In the genomic region with DNA sequence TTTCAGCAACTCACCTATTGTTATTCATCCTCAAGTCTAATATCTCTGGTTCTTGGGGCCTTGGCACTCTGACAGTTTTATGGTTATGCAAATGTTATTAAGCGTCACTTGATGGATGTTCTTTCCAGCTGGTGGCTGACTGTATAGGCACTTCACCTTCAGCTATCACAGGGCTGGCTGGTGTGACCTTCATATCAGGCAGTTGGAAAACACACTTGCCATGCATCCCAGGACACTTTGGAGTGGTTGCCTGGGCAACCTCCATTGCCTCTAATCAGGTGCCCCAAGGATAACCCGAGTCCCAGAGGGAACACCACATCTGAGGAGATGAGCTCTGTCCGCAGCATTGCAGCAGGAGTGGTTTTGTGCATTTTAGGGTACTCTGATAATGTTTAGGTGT, we compare ENCODE assay signal across 9 mouse cellular contexts. TPM values are rescaled to one million over a fixed set of nuclear protein-coding genes. Genes with fewer than 3 reads are reported as not detected.
DNase-seq lines count a peak whose midpoint lies in the region; ATAC-seq and TF ChIP-seq lines count a peak whose summit lies in the region.
"Had no signal": no experiment of that assay in that cellular context is flagged by ENCODE, and none has a peak within 500 bp of the region (broad histone marks: within the 10 kb centered on the region; RNA-seq: fewer than 3 reads in every experiment).

No protein-coding gene starts in this region.

- H3K27me3 ChIP-seq in heart, embryonic 11.5 days (ENCODE audit: control insufficient read depth, insufficient read depth, low read length) = no peaks in the 10 kb centered on the region
- H3K27me3 ChIP-seq in intestine, postnatal 0 days (replicated peaks; ENCODE audit: control insufficient read depth, insufficient read depth, low read length) = no peaks in the 10 kb centered on the region

- H3K9ac ChIP-seq in heart, embryonic 11.5 days (ENCODE audit: low read depth, low read length) = no peak overlapping the region
- no peak overlapping the region for H3K9ac ChIP-seq in intestine, postnatal 0 days (ENCODE audit: low read depth, low read length)

- DNase-seq in ovary, postnatal 36 days (ENCODE audit: low spot score) = peak; percentile 32
- no peak for DNase-seq in ovary, postnatal 14 days (ENCODE audit: low spot score)
- DNase-seq in spleen, postnatal 14 days (ENCODE audit: low spot score in 2 of 2) = no peak
- no peak for DNase-seq in gastrocnemius, postnatal 25 days
- DNase-seq in layer of hippocampus, adult 2 months (ENCODE audit: low spot score in 2 of 2) = no peak
- no peak for DNase-seq in gastrocnemius, adult 2 months
- DNase-seq: lung, postnatal 10 days had no signal

- ATAC-seq in heart, embryonic 11.5 days (replicated peaks; ENCODE audit: insufficient number of reproducible peaks, low FRiP score, low TSS enrichment) = peak; percentile 35; the same call in 1 of the 2 replicates
- peak; percentile 47; the same call in 1 of the 2 replicates for ATAC-seq in intestine, postnatal 0 days

- intact Hi-C loops in gastrocnemius, adult 2 months (cut with DNase I) = no loop called here

- H3K9me3 ChIP-seq in heart, embryonic 11.5 days (replicated peaks; ENCODE audit: control insufficient read depth, low read length) = no peaks in the 10 kb centered on the region
- no peaks in the 10 kb centered on the region for H3K9me3 ChIP-seq in intestine, postnatal 0 days (ENCODE audit: control insufficient read depth)

- H3K4me2 ChIP-seq in heart, embryonic 11.5 days = no peak overlapping the region
- no peak overlapping the region for H3K4me2 ChIP-seq in intestine, postnatal 0 days (replicated peaks; ENCODE audit: low read depth)

- H3K27ac ChIP-seq in heart, embryonic 11.5 days (ENCODE audit: low read depth, low read length) = no peak overlapping the region
- no peak overlapping the region for H3K27ac ChIP-seq in intestine, postnatal 0 days (ENCODE audit: low read depth, low read length)
- H3K27ac ChIP-seq in layer of hippocampus, adult 2 months = no peak overlapping the region
- H3K27ac ChIP-seq in gastrocnemius, adult 2 months = no peak overlapping the region

- H3K4me1 ChIP-seq in heart, embryonic 11.5 days (ENCODE audit: control insufficient read depth, insufficient read depth, low read length) = peaks cover 11% of the 10 kb centered on the region
- H3K4me1 ChIP-seq in intestine, postnatal 0 days (replicated peaks; ENCODE audit: control insufficient read depth, insufficient read depth, low read length) = 0 out of 2 replicates have a peak, but pooled peaks cover 2% of the 10 kb centered on the region

- no peaks in the 10 kb centered on the region for H3K36me3 ChIP-seq in heart, embryonic 11.5 days (ENCODE audit: control insufficient read depth, insufficient read depth, low read length)
- H3K36me3 ChIP-seq in intestine, postnatal 0 days (ENCODE audit: control insufficient read depth, insufficient read depth) = no peaks in the 10 kb centered on the region

- TF ChIP-seq CTCF in intestine, postnatal 0 days (IDR thresholded peaks at IDR 0.05; ENCODE audit: low read depth) = no peak
- no peak for TF ChIP-seq CTCF in layer of hippocampus, adult 2 months (conservative IDR thresholded peaks at IDR 0.05)
- TF ChIP-seq CTCF in gastrocnemius, adult 2 months (IDR thresholded peaks at IDR 0.05) = no peak

- WGBS in heart, embryonic 11.5 days (ENCODE audit: insufficient replicate concordance) = 28% methylated on average over 3 of the region's 3 CpGs
- 32% methylated on average over 3 of the region's 3 CpGs for WGBS in intestine, postnatal 0 days

- no peak overlapping the region for H3K4me3 ChIP-seq in heart, embryonic 11.5 days (ENCODE audit: low read depth, low read length)
- H3K4me3 ChIP-seq in intestine, postnatal 0 days (ENCODE audit: low read depth, low read length) = no peak overlapping the region
- no peak overlapping the region for H3K4me3 ChIP-seq in layer of hippocampus, adult 2 months
- no peak overlapping the region for H3K4me3 ChIP-seq in gastrocnemius, adult 2 months

RNA-seq across cellular contexts. Expression of a gene that starts 35.8 kb away (rescaled TPM):
- polyA plus RNA-seq in heart, embryonic 11.5 days (2014; fragmentation: Nextera tagmentation; extraction: Ambion mirVana) = 5.9 TPM in 2 replicates
- 30.8 and 34.1 TPM in 2 replicates for polyA plus RNA-seq in intestine, postnatal 0 days (2015; fragmentation: Nextera tagmentation; extraction: Ambion mirVana)
- 10 to 100 TPM; 31.9 to 35.8 TPM for total RNA-seq in gastrocnemius, postnatal 25 days (2021)
- 10 to 100 TPM; 59.0 to 63.3 TPM for total RNA-seq in layer of hippocampus, adult 2 months (2021)
- 10 to 100 TPM; 35.9 to 44.0 TPM for total RNA-seq in gastrocnemius, adult 2 months (2021)
